Mouse (Mus musculus) heart, postnatal 0 days (tissue): ENCODE results near the gene Pde4c.

Source experiments
- CTCF ChIP-seq: IDR thresholded peaks from 2 replicates; pipeline ENCODE4 v1.5.1; 2016; ENCODE audit warnings: antibody characterized with exemption, control low read depth, low read depth
- EP300 ChIP-seq: IDR thresholded peaks from 2 replicates; pipeline ENCODE4 v1.6.1; 2016; ENCODE audit warnings: antibody characterized with exemption, low read depth

DNA sequence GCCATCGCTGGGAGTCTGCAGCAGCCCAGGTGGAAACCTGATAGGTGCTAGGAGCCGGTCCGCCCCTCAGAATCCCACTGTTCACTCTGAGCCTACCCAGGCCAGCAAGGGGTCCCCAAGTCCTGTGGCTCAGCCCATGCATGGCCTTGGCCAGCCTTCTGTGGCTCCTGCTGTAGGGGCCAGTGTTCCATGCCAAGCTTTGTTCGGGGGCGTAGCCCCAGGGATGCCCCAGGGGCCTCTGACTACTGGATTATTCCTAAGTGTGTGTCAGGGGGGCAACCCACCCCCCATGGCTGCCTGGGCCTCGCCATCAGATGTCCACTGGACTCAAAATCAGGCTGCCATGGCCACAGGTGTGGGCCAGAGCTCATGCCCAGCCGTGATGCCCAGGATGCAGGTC lies 9.5 kb upstream of the Pde4c start:
- TF ChIP-seq CTCF, result no peak
- no peak for TF ChIP-seq EP300
